Comparison of ENCODE assay signal across 8 mouse cellular contexts in genomic region chrX:10716917-10717763, GRCm38 (mm10). TPM values are rescaled to one million over a fixed set of nuclear protein-coding genes. Genes with fewer than 3 reads are reported as not detected.
DNase-seq lines count a peak whose midpoint lies in the region; ATAC-seq lines count a peak whose summit lies in the region.

No protein-coding gene starts in this region.

- H3K4me3 ChIP-seq in embryonic facial prominence, embryonic 15.5 days (replicated peaks) = peak overlapping the region; percentile 54
- peak overlapping the region; percentile 64 for H3K4me3 ChIP-seq in heart, embryonic 10.5 days
- H3K4me3 ChIP-seq in kidney, embryonic 15.5 days (replicated peaks) = peak overlapping the region; percentile 56

- peak overlapping the region; percentile 33 for H3K9ac ChIP-seq in embryonic facial prominence, embryonic 15.5 days
- H3K9ac ChIP-seq in kidney, embryonic 15.5 days = peak overlapping the region; percentile 62

- WGBS in embryonic facial prominence, embryonic 15.5 days = 15% methylated on average over 49 of the region's 50 CpGs
- 16% methylated on average over 50 of the region's 50 CpGs for WGBS in heart, embryonic 10.5 days
- WGBS in kidney, embryonic 15.5 days = 18% methylated on average over 50 of the region's 50 CpGs

- no peaks in the 10 kb centered on the region for H3K4me1 ChIP-seq in embryonic facial prominence, embryonic 15.5 days
- H3K4me1 ChIP-seq in heart, embryonic 10.5 days = no peaks in the 10 kb centered on the region
- peaks cover 15% of the 10 kb centered on the region for H3K4me1 ChIP-seq in kidney, embryonic 15.5 days

- peak overlapping the region; percentile 71 for H3K27ac ChIP-seq in embryonic facial prominence, embryonic 15.5 days (replicated peaks)
- H3K27ac ChIP-seq in heart, embryonic 10.5 days = peak overlapping the region; percentile 87
- H3K27ac ChIP-seq in kidney, embryonic 15.5 days = peak overlapping the region; percentile 84

- DNase-seq in 3T3-L1 (ENCODE audit: low read depth, low spot score) = peak; percentile 84
- peak; percentile 59 to 73 for DNase-seq in adrenal gland, postnatal 4 days (ENCODE audit: low spot score in 2 of 2)
- peak; percentile 94 for DNase-seq in heart, embryonic 10.5 days (ENCODE audit: low spot score)
- peak; percentile 95 for DNase-seq in liver
- peak; percentile 61 to 74 for DNase-seq in monocyte, adult 2 months (ENCODE audit: low read depth in 1 of 2, low spot score in 2 of 2)
- peak; percentile 88 to 90 for DNase-seq in spleen, postnatal 36 days (ENCODE audit: low spot score in 2 of 2)

- ATAC-seq in embryonic facial prominence, embryonic 15.5 days (ENCODE audit: insufficient number of reproducible peaks, low FRiP score, low TSS enrichment, low read depth) = peak; percentile 91
- ATAC-seq in kidney, embryonic 15.5 days (replicated peaks; ENCODE audit: low FRiP score) = peak; percentile 93

- no peaks in the 10 kb centered on the region for H3K36me3 ChIP-seq in embryonic facial prominence, embryonic 15.5 days
- no peaks in the 10 kb centered on the region for H3K36me3 ChIP-seq in heart, embryonic 10.5 days
- H3K36me3 ChIP-seq in kidney, embryonic 15.5 days = no peaks in the 10 kb centered on the region

- peak overlapping the region; percentile 57 for H3K4me2 ChIP-seq in embryonic facial prominence, embryonic 15.5 days (replicated peaks)
- peak overlapping the region; percentile 65 for H3K4me2 ChIP-seq in kidney, embryonic 15.5 days

- no peaks in the 10 kb centered on the region for H3K9me3 ChIP-seq in embryonic facial prominence, embryonic 15.5 days (replicated peaks)
- H3K9me3 ChIP-seq in heart, embryonic 10.5 days = no peaks in the 10 kb centered on the region
- no peaks in the 10 kb centered on the region for H3K9me3 ChIP-seq in kidney, embryonic 15.5 days (replicated peaks)

- no peaks in the 10 kb centered on the region for H3K27me3 ChIP-seq in embryonic facial prominence, embryonic 15.5 days
- H3K27me3 ChIP-seq in heart, embryonic 10.5 days (ENCODE audit: insufficient read depth, poor library complexity, severe bottlenecking) = peaks cover 8% of the 10 kb centered on the region; the same call in 1 of the 2 replicates
- no peaks in the 10 kb centered on the region for H3K27me3 ChIP-seq in kidney, embryonic 15.5 days

RNA-seq across cellular contexts. Expression of gene Mid1ip1, which starts 2.3 kb away (rescaled TPM):
- total RNA-seq in adrenal gland, postnatal 4 days (2021) = 10 to 100 TPM; 62.8 to 63.4 TPM
- 42.5 and 45.6 TPM in 2 replicates for polyA plus RNA-seq in embryonic facial prominence, embryonic 15.5 days (2015; fragmentation: Nextera tagmentation; extraction: Ambion mirVana)
- 30.8 and 39.9 TPM in 2 replicates for polyA plus RNA-seq in heart, embryonic 10.5 days (2016; fragmentation: Nextera tagmentation; extraction: Ambion mirVana)
- polyA plus RNA-seq in kidney, embryonic 15.5 days (2015; fragmentation: Nextera tagmentation; extraction: Ambion mirVana) = 47.6 and 49.5 TPM in 2 replicates

Comparison
In these comparisons a context has a peak if more than half of its experiments do, and no peak if none do; other contexts are left out.
1. Peak in every context shown above with its lines: DNase-seq, ATAC-seq, H3K4me3 ChIP-seq and H3K27ac ChIP-seq.